Mouse (Mus musculus) adipocyte (in vitro differentiated cells): Measurements from ENCODE around the gene Ptx4.

ENCODE experiments used
- DNase-seq: peaks from one replicate; pipeline ENCODE4 v3.0.0-alpha.2; 2016; ENCODE audit warnings: low spot score

Gene Ptx4

DNA sequence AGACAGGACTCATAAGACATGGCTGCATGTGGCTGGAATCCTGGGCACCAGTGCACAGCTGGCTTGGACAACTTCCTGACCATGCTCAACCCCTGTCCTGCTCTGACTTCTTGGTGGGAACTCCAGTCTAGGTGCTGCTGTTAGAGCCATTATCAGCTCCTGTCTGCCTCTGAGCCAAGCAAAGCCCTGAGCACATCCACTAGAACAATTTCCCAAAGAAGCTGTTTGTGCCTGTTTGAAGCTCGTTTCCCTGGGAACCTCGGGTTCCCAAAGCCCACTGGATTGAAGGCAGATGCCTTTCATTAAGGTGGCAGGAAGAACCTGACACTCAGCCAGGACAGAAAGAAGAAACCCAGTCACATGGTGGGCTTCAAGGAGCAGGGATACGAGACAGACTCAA, at the start of gene Ptx4:
TSS of gene Ptx4 (plus strand) at position 355 of the 400 bp plus-strand sequence.
- DNase-seq = no peak

DNA sequence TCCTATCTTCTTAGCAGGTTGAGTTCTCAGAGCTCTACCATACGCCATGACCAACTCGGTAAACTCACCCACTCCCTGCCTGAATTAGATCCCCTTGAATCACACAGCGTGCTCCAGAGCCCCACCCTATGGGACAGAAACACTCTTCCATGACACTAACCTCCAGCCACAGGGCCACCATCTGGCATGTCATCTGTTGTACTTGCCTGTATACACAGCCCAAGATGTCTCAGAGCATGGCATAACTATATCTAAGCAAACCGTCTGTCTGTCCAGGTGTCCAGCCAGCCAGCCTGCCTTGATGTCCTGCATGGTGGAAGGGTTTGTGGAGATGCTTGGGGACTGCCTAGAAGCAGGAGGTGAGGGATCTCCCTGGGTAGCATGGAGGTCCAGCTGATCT, 43.7 kb upstream of the Ptx4 start:
- no peak for DNase-seq

DNA sequence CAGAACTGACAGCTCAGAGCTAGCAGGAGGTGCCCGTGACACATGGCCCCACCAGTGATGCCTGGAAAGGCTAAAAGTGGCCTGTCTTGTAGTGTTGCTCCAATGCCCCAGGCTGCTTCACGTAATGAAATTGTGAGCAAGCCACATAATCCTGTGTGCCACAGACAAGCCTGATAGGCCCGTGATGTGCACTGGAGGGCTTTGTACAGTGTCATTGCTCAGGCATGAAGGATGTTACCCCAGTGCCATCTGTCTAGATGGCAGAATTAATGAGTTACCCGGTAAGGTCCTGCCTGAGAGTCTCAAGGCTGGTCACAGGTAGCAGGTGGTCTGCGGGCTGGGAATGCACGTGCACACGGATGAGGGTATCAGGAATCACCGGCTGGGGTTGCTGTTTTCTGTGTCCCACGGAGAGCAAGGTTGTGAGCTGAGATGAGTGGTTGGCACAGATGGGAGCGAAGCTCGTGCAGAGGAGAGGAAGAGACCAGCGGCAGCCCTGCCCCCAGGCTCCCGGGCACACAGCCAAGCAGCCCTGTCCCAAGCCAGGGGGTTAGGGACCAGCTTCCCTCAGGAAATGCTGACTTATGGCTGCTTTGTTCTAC, 42.7 kb upstream of the Ptx4 start:
- DNase-seq = peak; percentile 23

DNA sequence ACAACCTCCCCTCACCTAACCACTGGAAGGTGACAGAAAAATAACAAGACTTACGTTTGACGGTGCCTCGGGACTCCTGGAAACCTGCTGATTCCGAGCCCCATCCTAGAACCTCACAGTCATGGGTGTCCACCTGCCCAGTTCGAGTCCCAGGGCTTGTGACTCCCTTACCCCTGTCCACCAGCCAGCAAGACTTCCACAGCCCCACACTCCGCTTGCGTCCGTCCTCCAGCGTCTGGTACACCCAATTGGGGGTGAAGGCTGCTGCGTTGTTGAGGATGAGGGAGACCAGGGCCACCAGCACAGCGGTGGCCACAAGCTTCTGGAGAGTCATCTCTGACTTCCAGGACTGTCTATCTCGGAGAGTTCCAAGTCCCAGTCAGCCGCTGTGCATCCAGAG, 40.4 kb upstream of the Ptx4 start:
- DNase-seq = no peak

DNA sequence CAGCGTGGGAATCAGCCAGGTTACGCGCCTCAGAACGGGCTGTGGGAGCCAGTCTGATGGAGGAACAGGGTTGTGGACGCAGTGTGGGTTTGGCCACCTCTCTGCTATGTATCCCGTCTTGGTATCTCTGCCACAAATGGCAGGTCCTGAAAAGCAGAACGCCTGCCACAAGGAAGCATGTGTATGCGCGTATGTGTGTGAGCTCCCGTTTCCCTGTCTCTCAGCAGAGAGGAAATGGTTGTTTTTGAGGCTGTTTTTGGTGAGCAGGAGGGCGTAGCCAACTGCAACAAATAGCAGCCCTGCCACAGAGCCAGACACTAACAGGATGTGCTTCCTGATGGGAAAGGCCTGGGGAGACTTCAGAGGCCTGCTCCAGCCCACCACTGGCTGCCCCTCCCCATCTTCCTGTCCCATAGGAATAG, 39.6 kb upstream of the Ptx4 start:
- DNase-seq = no peak

DNA sequence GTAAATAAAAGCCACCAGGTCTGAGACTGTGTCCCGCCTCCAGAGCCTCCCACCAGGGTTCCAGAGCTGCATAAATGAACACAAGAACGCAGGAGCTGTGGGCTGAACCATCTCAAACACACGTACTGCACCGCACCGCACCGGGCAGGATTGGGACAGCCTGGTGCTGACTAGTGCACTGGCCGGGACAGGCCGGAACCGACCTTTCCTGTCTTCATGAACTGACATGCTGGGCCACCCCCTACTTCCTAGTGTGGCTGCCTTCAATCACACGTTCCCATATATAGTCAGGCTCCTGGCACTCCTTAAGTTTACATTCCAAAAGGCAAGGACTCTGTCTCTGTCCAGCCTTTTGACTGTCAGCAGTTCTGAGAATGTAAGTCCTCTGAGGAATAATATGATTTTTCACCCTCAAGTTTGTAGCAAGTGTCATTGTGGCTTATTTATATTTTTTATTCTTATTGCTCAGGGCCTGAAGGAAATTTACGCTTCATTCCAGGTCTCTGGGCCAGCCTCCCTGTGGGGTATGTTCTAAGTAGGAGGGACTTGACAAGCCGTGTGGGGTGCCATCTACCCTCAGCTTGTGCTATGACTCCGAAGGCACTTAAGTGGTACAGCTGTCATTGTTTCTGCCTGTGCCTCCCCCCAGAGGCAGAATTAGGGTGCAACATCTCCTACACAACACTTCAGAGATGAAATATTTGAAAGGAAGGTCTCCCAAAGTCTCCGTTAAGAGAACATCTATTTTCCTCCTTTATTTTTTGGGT, 38.3 kb upstream of the Ptx4 start:
- DNase-seq = peak; percentile 9

DNA sequence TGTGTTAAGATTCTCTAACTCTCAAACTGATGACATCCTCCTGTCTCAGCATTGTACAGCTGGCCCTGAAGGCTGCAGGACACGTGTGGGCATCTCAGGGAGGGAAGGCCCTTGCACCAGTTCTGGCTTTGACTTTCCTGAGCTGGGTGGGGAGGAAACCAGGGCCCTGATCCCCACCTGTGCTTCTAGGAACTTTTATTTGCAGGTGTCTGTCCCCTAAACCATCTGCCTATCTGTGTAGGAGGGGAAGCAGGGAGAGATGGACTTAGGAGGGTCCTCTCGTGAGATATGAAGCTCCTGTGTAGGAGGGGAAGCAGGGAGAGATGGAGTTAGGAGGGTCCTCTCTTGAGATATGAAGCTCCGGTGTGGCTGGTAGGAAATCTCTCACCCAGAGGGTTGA, 37.7 kb upstream of the Ptx4 start:
- no peak for DNase-seq

DNA sequence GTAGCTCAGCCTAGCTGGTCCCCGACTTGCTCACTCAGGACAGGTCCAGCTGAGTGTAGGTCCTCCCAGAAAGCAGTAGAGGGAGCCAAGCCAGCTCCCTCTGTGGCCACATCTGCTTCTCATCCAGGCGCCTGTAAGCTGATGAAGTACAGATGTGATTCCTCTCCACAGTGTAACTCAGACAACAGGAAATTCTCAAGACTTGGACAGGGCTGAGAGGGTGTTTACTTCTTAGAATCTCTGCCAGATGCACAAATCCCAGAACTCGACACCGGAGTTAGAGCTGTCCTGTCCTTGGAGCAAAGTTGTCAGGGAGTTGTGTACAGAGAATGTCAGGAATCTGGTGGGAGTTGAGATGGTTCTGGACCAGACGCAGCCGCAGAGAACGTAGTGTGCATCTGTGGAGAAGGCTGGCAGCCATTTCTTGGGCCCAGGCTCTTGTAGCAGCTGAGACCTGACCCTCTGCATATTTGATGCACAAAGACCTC, 37.1 kb upstream of the Ptx4 start, which contains the start of gene Tmem204:
TSS of gene Tmem204 (minus strand) at position 148 of the 488 bp plus-strand sequence.
- DNase-seq = peak; percentile 88

DNA sequence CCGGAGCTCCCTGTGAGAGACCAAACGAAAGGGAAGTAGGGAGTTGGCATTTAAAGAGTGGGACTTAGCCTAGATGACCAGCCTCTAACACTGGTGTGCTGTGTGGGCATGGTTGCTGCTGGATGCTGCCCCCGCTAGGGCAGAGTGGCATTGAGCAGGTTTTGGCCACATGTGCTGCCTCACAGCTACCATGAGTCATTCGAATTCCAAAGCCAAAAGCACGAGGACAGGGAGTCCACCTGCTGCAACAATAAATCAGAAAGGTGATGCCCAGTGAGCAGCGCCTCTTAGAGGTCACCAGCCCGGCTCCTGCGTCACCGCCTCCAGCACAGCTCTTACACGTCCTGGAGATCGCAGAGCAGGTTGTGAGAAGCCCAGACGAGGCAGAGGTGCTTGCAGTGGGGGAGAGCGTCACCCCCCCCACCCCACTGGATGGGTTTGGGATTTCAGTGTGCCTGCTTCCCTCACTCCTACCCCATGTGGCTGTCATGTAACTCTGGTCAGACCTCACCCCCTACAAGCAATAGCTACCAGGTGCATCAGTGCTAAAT, 35.6 kb upstream of the Ptx4 start:
- DNase-seq = no peak

DNA sequence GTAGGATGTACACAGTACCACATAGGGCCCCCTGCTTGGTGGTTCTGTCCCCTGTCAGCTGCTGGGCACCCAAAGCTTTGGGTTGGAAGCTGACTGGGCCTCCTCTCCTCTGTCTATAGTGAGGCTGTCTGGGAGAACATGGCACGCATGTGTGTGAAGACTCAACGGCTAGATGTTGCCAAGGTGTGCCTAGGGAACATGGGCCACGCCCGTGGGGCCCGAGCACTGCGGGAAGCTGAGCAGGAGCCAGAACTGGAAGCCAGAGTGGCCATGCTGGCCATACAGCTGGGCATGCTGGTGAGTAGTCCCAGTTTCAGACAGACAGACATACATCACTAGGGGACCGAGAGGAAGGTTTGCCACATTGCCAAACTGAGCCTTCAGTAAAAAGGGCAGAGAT, 33.8 kb upstream of the Ptx4 start:
- DNase-seq = no peak

DNA sequence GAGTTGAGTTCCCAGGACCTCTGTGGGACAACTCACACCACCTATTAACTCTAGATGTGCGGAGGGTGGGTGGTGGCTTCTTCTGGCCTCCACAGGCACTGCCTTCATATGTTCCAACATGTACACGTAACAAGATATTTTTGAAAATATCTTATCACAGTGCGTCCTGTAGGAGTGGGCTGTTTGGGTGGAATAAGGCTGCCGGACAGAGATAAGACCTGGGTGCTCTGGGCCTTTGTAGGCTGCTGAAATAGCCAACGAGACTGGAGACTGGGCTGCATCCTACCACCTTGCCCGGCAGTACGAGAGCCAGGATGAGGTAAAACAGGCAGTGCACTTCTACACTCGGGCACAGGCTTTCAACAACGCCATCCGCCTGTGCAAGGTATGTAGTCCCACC, 31.4 kb upstream of the Ptx4 start:
- DNase-seq = no peak

DNA sequence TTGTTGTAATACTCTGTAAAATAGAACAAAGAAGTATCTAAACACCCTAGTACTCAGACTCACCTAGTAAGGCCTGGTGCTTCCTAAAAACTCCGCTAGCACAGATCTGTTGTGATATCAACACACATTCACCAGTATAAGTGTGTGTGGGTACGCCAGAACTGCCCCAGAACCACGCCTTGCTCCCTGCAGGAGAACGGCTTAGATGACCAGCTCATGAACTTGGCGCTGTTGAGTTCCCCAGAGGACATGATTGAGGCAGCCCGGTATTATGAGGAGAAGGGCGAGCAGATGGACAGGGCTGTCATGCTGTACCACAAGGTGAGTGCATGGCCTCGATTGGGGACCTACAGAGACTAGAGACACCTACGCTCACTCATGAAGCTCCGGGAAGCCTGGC, 30.1 kb upstream of the Ptx4 start:
- no peak for DNase-seq

DNA sequence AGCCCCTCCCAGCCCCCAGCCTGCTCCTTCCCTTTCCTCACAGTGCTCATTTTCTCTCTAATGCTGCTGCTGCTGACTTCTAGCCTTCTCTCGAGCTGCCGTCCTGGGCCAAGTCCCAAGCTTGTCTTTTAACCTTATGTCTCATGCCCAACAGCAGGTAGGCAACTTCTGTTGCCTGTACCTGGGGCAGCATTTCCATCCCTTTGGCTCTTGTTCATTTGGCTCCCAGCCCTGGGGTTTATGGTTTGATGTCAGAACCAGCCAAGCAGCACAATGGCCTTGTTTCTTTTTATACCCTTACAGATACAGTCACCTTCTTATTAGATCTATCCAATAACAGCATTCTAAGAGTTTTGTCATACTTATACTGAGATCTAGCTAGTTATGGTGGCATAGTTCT, 24.3 kb upstream of the Ptx4 start:
- no peak for DNase-seq

DNA sequence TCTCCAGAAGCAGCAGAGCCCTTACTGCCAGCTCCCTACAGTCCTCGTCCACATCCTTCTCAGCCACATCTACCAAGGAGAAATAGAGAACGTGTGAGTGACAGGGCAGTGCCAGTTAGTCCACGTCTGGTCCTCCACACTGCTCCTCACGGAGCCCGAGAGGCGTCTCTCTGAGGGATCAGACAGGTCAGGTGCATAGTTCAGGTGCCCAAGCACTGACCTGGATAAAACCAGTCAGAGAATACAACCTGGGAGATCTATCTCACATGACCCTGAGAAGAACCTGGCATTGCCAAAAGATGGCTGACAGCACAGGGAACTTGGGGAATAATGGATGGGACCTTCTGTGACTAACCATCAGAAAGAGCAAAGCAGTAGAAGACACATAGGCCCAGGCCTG, 20.5 kb upstream of the Ptx4 start:
- no peak for DNase-seq

DNA sequence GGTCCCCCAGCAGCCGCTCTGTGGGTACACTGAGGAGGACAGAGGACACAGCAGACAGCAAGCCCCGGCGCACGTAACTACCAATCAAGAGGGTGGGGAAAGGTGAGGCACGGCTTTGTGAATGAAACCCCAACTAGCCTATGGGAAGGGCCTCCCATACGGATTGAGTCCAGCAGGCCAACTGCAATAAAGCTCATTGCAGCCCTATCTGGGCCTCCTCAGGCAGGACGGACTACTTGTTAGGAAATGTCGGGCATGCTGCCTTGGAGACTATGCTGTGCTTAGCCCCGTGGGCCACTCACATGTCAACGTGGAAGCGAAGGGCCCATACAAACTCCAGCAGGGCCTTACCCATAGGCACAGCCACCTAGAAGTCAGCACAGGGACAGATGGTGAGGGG, 19.2 kb upstream of the Ptx4 start:
- DNase-seq = no peak

DNA sequence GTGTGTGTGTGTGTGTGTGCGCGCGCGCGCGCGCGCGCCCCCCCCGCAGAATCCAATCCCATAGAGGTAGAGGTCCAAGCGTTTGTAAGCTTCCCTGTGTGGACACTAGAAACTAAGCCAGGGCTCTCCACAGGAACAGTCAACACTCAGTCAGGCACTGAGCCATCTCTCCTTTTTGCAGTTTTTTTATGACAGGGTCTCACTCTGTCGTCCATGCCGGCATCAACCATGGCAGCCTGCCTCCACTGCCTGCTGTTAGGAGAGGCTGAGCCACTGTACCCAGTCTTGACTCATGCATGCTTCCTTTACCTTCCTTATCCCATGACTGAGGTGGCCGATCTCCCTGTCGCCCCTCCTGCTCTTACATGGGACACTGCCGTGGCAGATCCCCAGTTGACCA, 12.8 kb upstream of the Ptx4 start:
- no peak for DNase-seq

DNA sequence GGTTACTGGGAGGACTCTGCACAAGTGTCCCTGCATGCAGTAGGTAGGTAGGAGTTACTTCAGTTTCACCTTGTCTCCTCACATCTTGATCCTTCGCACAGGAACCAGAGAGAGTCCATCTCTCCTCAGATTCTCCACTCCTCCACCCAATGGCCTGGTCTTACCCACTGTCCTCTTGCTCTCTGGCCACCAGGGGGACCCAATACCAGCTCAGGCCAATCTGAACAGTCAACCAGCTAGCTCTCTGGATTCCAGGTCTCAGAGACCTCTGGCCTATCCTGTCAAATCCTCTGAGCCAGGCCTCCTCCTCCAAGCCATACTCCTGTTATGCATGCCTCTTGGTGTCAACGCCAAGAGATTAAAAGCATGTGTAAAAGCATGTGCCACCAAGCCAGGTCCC, 11.0 kb upstream of the Ptx4 start:
- peak; percentile 83 for DNase-seq

DNA sequence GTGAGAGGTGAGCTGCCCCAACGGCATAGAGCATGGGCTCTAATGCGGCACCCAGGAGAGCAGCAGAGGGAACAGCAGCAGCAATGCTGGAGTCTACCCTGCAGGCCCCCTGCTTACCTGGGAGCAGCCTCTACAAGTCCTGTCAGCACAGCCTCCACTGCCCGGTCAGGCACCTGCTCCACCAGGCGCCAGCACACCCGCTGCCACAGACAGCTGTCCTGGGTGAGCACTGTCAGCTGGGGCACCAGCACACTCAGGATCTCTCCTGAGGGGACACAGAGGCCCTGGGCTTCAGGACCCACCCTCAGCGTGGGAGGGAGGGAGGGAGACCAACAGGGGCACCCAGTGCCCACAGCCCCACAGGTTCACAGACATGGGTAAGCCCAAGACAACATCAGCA, 10.0 kb upstream of the Ptx4 start:
- DNase-seq = no peak

DNA sequence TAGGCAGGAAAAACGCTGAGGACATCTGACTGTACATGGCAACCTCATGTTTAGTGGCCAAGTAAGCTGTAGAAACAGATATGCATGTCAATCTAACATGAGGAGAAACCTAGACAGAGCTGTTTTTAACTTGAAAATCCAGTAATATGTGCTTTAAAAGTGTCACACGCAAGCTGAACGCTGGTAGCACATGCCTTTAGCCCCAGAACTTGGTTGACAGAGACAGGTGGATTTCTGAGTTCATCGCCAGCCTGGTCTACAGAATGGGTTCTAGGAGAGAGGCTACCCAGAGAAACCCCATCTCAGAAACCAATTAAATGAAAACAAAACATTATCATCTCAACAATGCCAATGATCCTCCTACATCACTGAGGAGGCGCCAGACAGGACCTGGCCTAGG, 9.3 kb upstream of the Ptx4 start:
- DNase-seq = no peak

DNA sequence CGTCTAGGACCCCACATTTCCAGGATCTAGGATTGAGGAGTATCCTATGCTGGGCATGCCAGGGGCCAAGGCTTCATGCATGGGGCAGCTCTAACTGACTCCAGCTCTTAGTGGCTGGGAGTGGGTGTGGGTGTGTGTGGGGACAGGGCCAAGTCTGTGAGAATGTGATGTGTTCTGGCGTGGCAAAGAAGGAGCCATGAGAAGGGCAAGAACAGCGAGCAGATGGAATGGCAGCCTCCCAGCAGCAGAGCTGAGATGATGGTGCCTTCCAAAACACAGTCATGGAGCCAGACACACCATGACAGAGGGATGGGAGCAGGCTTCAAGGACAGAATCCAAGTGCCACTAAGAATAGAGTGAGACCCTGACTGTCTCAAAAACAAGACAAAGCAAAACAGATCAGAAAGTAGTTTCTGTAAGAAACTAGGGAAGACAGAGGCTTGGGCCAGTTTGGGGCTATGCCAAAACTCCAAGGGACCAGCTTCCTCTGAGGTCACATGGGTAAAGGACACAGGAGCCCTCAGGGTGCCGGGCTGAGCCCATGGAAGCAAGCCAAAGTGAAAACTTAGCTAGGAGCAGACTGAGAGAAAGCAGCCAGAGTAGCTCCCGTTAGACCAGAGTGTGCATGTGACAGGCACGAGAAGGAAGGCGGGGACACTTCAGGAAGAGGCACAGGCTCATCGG, 8.7 kb upstream of the Ptx4 start:
- peak; percentile 69 for DNase-seq

DNA sequence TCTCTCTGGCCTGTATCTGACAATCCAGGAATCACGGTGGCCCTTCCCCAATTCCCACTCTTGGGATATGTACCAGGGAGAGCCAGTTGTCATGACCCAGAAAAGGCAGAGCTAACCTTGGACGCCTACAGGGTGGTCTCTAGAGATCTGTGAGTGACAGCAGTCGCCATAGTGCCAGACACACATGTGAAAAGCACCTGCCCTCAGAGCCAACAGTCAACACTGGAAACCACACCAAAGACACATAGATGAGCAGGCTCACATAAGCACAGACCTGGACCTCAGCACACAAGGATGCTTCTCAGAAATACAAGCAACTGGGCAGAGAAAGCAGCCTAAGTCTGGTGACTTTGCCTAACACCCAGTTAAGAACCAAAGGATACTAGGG, 8.1 kb upstream of the Ptx4 start:
- DNase-seq = no peak

DNA sequence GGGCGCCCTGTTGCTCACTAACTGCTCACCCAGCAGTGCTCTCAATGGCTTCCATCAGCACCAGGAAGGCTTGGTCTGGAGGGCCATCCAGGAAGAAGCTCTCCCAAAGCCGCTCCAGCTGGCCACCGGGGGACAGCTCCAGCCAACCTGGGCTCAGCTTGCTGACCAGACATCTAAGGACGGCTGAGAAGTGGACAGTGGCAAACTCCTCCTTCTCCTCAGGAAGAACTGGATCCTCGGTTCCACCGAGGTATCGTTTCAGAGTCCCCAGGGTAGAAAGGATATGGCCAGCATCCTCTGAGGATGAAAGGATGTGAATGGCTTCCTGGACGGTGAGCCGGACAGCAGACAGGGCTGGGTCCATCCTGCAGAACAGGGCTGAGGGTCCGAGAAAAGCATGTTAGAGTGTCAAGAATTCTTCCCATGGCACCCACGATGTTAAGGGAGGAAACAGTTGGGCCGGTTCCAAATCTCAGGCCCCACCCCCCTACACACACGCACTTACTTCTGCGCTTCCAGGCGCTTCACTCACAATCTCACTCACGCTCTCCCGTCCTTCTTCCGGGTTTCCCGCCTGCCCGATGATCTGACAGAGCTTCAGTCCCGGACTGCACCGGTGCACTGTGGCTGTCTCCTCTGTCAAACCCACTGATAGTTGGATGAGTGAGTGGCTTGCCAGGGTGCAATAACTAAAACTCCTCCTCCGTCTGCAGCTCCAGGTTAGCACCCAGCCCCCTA, 5.5 kb upstream of the Ptx4 start:
- no peak for DNase-seq
